Mouse (Mus musculus) G1E (cell line): ENCODE measurements around the gene Cmpk1.

Experiments used
- CTCF ChIP-seq: IDR thresholded peaks from 2 replicates; pipeline ENCODE4 v1.5.1; 2012; ENCODE audit warnings: low read depth, low read length, inconsistent platforms, mixed read lengths
- GATA1 ChIP-seq: IDR thresholded peaks from 2 replicates; pipeline ENCODE4 v1.6.1; 2012; ENCODE audit warnings: borderline replicate concordance, low read length, inconsistent platforms, mixed read lengths
- POLR2AphosphoS5 ChIP-seq: IDR thresholded peaks from 2 replicates; pipeline ENCODE4 v1.6.1; 2012; ENCODE audit warnings: low read depth, low read length, inconsistent platforms; ENCODE audit not compliant: insufficient replicate concordance
- TAL1 ChIP-seq: conservative IDR thresholded peaks from 2 replicates; pipeline ENCODE4 v1.6.1; 2012; ENCODE audit warnings: low read depth, low read length, inconsistent platforms, mixed read lengths

DNA sequence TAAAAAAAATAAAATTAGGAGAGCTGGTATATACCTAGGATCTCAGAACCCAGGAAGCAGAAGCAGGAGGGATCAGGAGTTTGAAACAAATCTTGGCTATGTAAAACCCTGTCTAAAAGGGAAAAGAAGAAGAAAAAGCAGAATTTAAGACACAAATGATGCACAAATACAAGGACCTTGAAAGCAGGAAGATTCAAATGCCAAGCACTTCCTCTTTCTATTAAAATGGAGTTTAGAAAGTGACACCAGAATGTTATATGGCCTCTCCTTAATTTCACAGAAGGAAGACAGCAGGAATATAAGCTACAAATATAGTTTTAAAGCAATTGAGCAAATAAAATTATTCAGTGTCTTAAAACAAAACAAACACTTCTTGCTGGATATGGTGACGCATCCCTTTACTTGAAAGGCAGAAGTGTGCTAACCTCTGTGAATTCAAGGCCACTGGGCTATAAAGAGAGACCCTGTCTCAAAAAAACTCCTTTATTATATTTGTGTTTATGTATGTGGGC lies 13.8 kb downstream of the Cmpk1 start:
- TF ChIP-seq TAL1 (no peak), CTCF (no peak), POLR2AphosphoS5 (no peak), GATA1 (no peak)
